Mouse (Mus musculus): ENCODE measurements at regions not wholly inside any gene's neighbourhood (a gene's known extent, or its start where the extent isn't known, plus 50 kb on each side); places are given as distances from the start of the nearest gene placed in this dataset.

GRCm38 (mm10) chr17:14136702-14137315, 67.3 kb downstream of the Dact2 start:
- TF ChIP-seq POLR2A (IDR thresholded peaks at IDR 0.05; ENCODE audit: low read depth, low read length), result no peak
- no peak for TF ChIP-seq RCOR1 (conservative IDR thresholded peaks at IDR 0.05; ENCODE audit: low read depth, low read length)
- no peak for TF ChIP-seq MYC (IDR thresholded peaks at IDR 0.05; ENCODE audit: low read depth, low read length)
- peak in 1 of 2 experiments; percentile 44; a peak in 2 of 4 replicates for TF ChIP-seq CTCF (conservative IDR thresholded peaks at IDR 0.05 in 1 of 2, IDR thresholded peaks at IDR 0.05 in 1 of 2; ENCODE audit: low read depth in 2 of 2, low read length in 2 of 2)
- no peak for TF ChIP-seq E2F4 (IDR thresholded peaks at IDR 0.05; ENCODE audit: insufficient replicate concordance, low read depth, low read length)
- no peak for TF ChIP-seq POLR2AphosphoS2 (IDR thresholded peaks at IDR 0.05; ENCODE audit: low read depth, low read length)
- peak; percentile 7 for TF ChIP-seq RAD21 (IDR thresholded peaks at IDR 0.05; ENCODE audit: low read depth, low read length)
- no peak for TF ChIP-seq MAZ (IDR thresholded peaks at IDR 0.05; ENCODE audit: low read depth, low read length)
- no peak for TF ChIP-seq GABPA (IDR thresholded peaks at IDR 0.05; ENCODE audit: insufficient replicate concordance, low read depth, low read length)
- TF ChIP-seq HCFC1 (IDR thresholded peaks at IDR 0.05; ENCODE audit: low read depth, low read length), result no peak
- no peak for TF ChIP-seq USF1 (IDR thresholded peaks at IDR 0.05; ENCODE audit: low read depth, low read length)
- TF ChIP-seq SMC3 (IDR thresholded peaks at IDR 0.05; ENCODE audit: low read depth, low read length), result no peak; the same call in 1 of the 2 replicates
- no peak for TF ChIP-seq CHD1 (IDR thresholded peaks at IDR 0.05; ENCODE audit: low read depth, low read length)
- no peak for TF ChIP-seq MAX (IDR thresholded peaks at IDR 0.05; ENCODE audit: low read length)

Data from CH12.LX (cell line).